Mouse (Mus musculus): ENCODE results near the gene Cux1. TPM values are rescaled to one million over a fixed set of nuclear protein-coding genes. Genes with fewer than 3 reads are reported as not detected.
A peak's percentile ranks its signal among the peaks of the same experiment; 100 is the strongest.

Gene Cux1
- total RNA-seq, 2 experiments from 2014 or later = 53.3 to 56.6 TPM

- peak in 1 of 2 experiments; percentile 29 for DNase-seq (ENCODE audit: low spot score in 2 of 2)
Measured at GRCm38 (mm10) chr5:136263342-136263741, 303.9 kb downstream of the Cux1 start.

GRCm38 (mm10) chr5:136258919-136259318 is 308.4 kb downstream of the Cux1 start:
- peak; percentile 76 to 77 for DNase-seq (ENCODE audit: low spot score in 2 of 2)

GRCm38 (mm10) chr5:136252899-136253298 is 314.4 kb downstream of the Cux1 start:
- peak; percentile 84 to 88 for DNase-seq (ENCODE audit: low spot score in 2 of 2)

- peak; percentile 39 to 47 for DNase-seq (ENCODE audit: low spot score in 2 of 2)
Measured at GRCm38 (mm10) chr5:136251004-136251403, 316.3 kb downstream of the Cux1 start.

GRCm38 (mm10) chr5:136248441-136248840 is 318.8 kb downstream of the Cux1 start:
- no peak for DNase-seq (ENCODE audit: low spot score in 2 of 2)

GRCm38 (mm10) chr5:136246452-136246838 is 320.8 kb downstream of the Cux1 start, which contains the start of gene Sh2b2:
Gene Sh2b2, minus strand, starts transcription at chr5:136246556.
- DNase-seq (ENCODE audit: low spot score in 2 of 2) = no peak

- DNase-seq (ENCODE audit: low spot score in 2 of 2) = no peak
Measured at GRCm38 (mm10) chr5:136245541-136246451, 321.5 kb downstream of the Cux1 start.

GRCm38 (mm10) chr5:136244762-136245540 is 322.3 kb downstream of the Cux1 start:
- peak; percentile 83 to 91 for DNase-seq (ENCODE audit: low spot score in 2 of 2)

GRCm38 (mm10) chr5:136243851-136244761 is 323.2 kb downstream of the Cux1 start:
- peak; percentile 36 to 47 for DNase-seq (ENCODE audit: low spot score in 2 of 2)

- no peak for DNase-seq (ENCODE audit: low spot score in 2 of 2)
Measured at GRCm38 (mm10) chr5:136241161-136241560, 326.1 kb downstream of the Cux1 start.

GRCm38 (mm10) chr5:136240381-136240780 is 326.9 kb downstream of the Cux1 start:
- no peak for DNase-seq (ENCODE audit: low spot score in 2 of 2)

- peak in 1 of 2 experiments; percentile 27 for DNase-seq (ENCODE audit: low spot score in 2 of 2)
Measured at GRCm38 (mm10) chr5:136237607-136238006, 329.7 kb downstream of the Cux1 start.

GRCm38 (mm10) chr5:136236611-136237010 is 330.7 kb downstream of the Cux1 start:
- DNase-seq (ENCODE audit: low spot score in 2 of 2) = no peak

- DNase-seq (ENCODE audit: low spot score in 2 of 2) = no peak
Measured at GRCm38 (mm10) chr5:136230348-136231035, 336.8 kb downstream of the Cux1 start.

- no peak for DNase-seq (ENCODE audit: low spot score in 2 of 2)
Measured at GRCm38 (mm10) chr5:136226246-136226876, 340.9 kb downstream of the Cux1 start.

GRCm38 (mm10) chr5:136218585-136218984 is 348.7 kb downstream of the Cux1 start:
- DNase-seq (ENCODE audit: low spot score in 2 of 2) = no peak

- no peak for DNase-seq (ENCODE audit: low spot score in 2 of 2)
Measured at GRCm38 (mm10) chr5:136217932-136218381, 349.3 kb downstream of the Cux1 start.

- no peak for DNase-seq (ENCODE audit: low spot score in 2 of 2)
Measured at GRCm38 (mm10) chr5:136217004-136217665, 350.2 kb downstream of the Cux1 start.

- no peak for DNase-seq (ENCODE audit: low spot score in 2 of 2)
Measured at GRCm38 (mm10) chr5:136215958-136216357, 351.3 kb downstream of the Cux1 start.

All from layer of hippocampus, postnatal 10 days (tissue).